Mouse (Mus musculus) liver, embryonic 14.5 days (tissue): ENCODE results near the gene Sptbn1. TPM values are rescaled to one million over a fixed set of nuclear protein-coding genes. Genes with fewer than 3 reads are reported as not detected.

ENCODE experiments used
- ATAC-seq: fragments of 200-750 bp; cut with Nextera tagmentation; 2 replicates; pipeline ENCODE4 v1.8.0; 2017; ENCODE audit warnings: moderate number of reproducible peaks, mild to moderate bottlenecking, moderate library complexity; ENCODE audit not compliant: insufficient read depth
- DNase-seq, 3 experiments: peaks; one replicate each; pipeline ENCODE4 v3.0.0-alpha.2; 2012 to 2013; ENCODE audit warnings: low read depth in 3 of 3, low spot score in 3 of 3
- H3K27ac ChIP-seq: fragments of 300-500 bp; sonication (generic); 2 replicates; pipeline ENCODE4 v1.5.1; 2014; ENCODE audit warnings: moderate library complexity, mild to moderate bottlenecking, control low read depth, inconsistent platforms
- H3K27me3 ChIP-seq: fragments of 300-500 bp; sonication (generic); 2 replicates; pipeline ENCODE4 v1.6.1; 2014; ENCODE audit warnings: mild to moderate bottlenecking, low read length, moderate library complexity; ENCODE audit not compliant: control insufficient read depth, insufficient read depth
- H3K36me3 ChIP-seq: fragments of 300-500 bp; sonication (generic); replicated peaks from 2 replicates; pipeline ENCODE4 v1.6.1; 2014; ENCODE audit warnings: low read depth; ENCODE audit not compliant: control insufficient read depth, insufficient read depth
- H3K4me1 ChIP-seq, 2 experiments: fragments of 200-500 bp in 1 of 2; fragments of 300-500 bp in 1 of 2; sonication (generic) in 1 of 2; replicated peaks; 2 replicates each; pipeline ENCODE4 v1.6.1; 2012 to 2014; ENCODE audit warnings: antibody characterized with exemption in 1 of 2, inconsistent platforms in 1 of 2, low read length in 1 of 2; ENCODE audit not compliant: control insufficient read depth in 2 of 2, insufficient read depth in 2 of 2
- H3K4me2 ChIP-seq: fragments of 300-500 bp; sonication (generic); 2 replicates; pipeline ENCODE4 v1.6.1; 2014; ENCODE audit warnings: low read depth, mild to moderate bottlenecking, control low read depth, moderate library complexity
- H3K4me3 ChIP-seq, 2 experiments: fragments of 200-500 bp in 1 of 2; fragments of 300-500 bp in 1 of 2; sonication (generic) in 1 of 2; 2 replicates each; pipeline ENCODE4 v1.5.1; 2012 to 2014; ENCODE audit warnings: low read depth in 2 of 2, low read length in 2 of 2, mild to moderate bottlenecking in 2 of 2, control low read depth in 1 of 2, inconsistent platforms in 1 of 2, moderate library complexity in 1 of 2; ENCODE audit not compliant: insufficient read depth in 1 of 2
- H3K9ac ChIP-seq: fragments of 300-500 bp; sonication (generic); replicated peaks from 2 replicates; pipeline ENCODE4 v1.6.1; 2014; ENCODE audit warnings: mild to moderate bottlenecking, control low read depth, moderate library complexity
- H3K9me3 ChIP-seq: fragments of 300-500 bp; sonication (generic); 2 replicates; pipeline ENCODE4 v1.6.1; 2016; ENCODE audit warnings: low read length, mixed read lengths; ENCODE audit not compliant: control insufficient read depth
- CTCF ChIP-seq: IDR thresholded peaks from 2 replicates; pipeline ENCODE4 v1.5.1; 2016; ENCODE audit warnings: antibody characterized with exemption, low read depth, control low read depth
- EP300 ChIP-seq: IDR thresholded peaks from 2 replicates; pipeline ENCODE4 v1.6.1; 2016; ENCODE audit warnings: antibody characterized with exemption, low read depth
- WGBS: fragments of 180-500 bp; shearing (Covaris S2); extraction: QIAGEN DNeasy Blood & Tissue Kit; methylation state at CpG from one replicate; pipeline ENCODE4 v1.1.7; 2014; ENCODE audit not compliant: insufficient replicate concordance; 5-methylcytosine and 5-hydroxymethylcytosine counted together
- polyA plus RNA-seq, 2 experiments: library from polyadenylated mRNA; depleted of rRNA in 1 of 2; stranded (reverse) in 1 of 2; unstranded in 1 of 2; fragments of >200 nt; fragmentation: Nextera tagmentation in 1 of 2; extraction: Ambion mirVana in 1 of 2; gene quantifications; 2 replicates each; pipeline versions ENCODE4 v1.2.1 to v1.2.3; 2012 to 2014

The Sptbn1 gene
- polyA plus RNA-seq, 2 experiments, result 9.6 to 14.4 TPM

DNA sequence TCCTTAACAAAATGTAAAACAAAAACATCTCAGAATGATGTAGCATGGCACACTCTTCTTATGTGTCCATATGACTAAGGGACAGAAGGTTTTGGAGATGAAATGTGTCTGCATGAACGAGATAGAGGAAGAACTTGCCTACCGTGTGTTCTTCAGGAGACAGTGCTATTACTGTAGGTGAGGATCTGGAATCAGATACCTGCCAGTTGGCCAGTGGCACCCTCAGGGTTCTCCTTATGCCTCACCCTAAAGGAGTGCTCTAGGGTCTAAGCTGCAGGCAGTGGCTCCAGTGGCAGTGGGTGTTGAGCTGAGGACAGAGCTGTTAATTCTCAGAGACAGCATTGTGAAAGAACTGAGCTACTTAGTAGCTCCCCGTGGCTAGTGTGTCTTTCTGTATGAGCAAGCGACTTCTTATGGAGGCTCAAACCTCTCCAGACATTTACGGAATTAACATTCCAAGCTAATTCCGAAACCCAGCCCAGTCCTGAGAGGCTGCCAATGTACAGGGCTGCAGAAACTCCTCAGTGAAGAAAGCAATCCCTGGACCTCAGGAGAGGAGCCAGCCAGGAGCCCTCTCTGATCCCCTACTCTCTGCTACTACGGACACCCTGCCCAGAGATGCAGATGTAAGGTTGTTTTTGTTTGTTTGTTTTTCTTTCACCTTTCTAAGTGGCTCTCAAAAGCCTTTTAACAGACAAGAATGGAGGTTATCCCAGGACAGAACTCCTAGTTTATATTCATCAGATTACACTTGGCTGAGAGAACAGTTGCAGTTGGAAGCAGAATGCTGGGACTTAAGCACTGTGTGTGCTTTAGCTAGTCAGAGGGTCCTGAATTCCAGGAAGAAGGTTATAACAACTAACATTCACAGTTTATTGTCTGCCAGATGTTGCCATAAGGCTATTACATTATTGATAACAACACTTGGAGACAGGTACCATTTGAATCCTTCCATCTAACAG lies 21.8 kb upstream of the Sptbn1 start:
- no peak for ATAC-seq
- Histone ChIP-seq H3K27me3 (no peaks in the 10 kb centered on the region), H3K4me1 (peaks cover 0 to 3% of the 10 kb centered on the region in 2 experiments; a peak in 1 of 4 replicates), H3K9me3 (no peaks in the 10 kb centered on the region), H3K36me3 (no peaks in the 10 kb centered on the region), H3K9ac (no peak overlapping the region), H3K4me2 (no peak overlapping the region), H3K4me3 (no peak overlapping the region), H3K27ac (no peak overlapping the region)
- 52% methylated on average over 7 of the region's 7 CpGs for WGBS
- DNase-seq, result no peak
- no peak for TF ChIP-seq CTCF
- TF ChIP-seq EP300, result no peak

DNA sequence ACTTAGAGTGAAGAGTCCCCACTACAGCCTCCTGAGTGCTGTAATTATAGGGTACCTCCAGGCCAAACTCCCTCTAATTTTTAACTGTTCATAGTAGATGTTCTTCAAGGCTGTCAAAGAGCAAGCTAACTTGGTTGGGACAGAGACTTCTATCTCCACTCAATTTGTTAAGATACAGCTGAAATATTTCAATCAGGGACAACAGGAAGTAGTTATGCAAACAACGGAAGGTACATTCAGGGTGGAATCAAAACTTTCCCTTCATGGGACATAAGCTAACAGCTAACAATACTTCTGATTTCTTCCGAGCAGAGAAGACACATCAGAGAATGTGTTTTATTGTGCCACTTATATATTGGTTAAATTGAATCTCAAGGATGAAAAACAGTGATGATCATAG lies 20.1 kb upstream of the Sptbn1 start:
- Histone ChIP-seq H3K36me3 (no peaks in the 10 kb centered on the region), H3K9ac (no peak overlapping the region), H3K27ac (no peak overlapping the region), H3K27me3 (no peaks in the 10 kb centered on the region), H3K9me3 (no peaks in the 10 kb centered on the region), H3K4me2 (no peak overlapping the region), H3K4me3 (no peak overlapping the region), H3K4me1 (peaks cover 0 to 3% of the 10 kb centered on the region in 2 experiments; a peak in 1 of 4 replicates)
- TF ChIP-seq EP300 (no peak), CTCF (no peak)
- 52% methylated on average over 2 of the region's 2 CpGs for WGBS
- DNase-seq (no peak), ATAC-seq (no peak)

- Histone ChIP-seq H3K9me3 (no peaks in the 10 kb centered on the region), H3K27ac (no peak overlapping the region), H3K4me2 (no peak overlapping the region), H3K4me3 (no peak overlapping the region), H3K4me1 (no peaks in the 10 kb centered on the region), H3K27me3 (no peaks in the 10 kb centered on the region), H3K36me3 (no peaks in the 10 kb centered on the region), H3K9ac (no peak overlapping the region)
- no peak for DNase-seq
- no peak for ATAC-seq
- TF ChIP-seq CTCF (no peak), EP300 (no peak)
- WGBS, result 29% methylated on average over 2 of the region's 2 CpGs
Measured at GRCm38 (mm10) chr11:30283710-30284109, 15.7 kb upstream of the Sptbn1 start.

DNA sequence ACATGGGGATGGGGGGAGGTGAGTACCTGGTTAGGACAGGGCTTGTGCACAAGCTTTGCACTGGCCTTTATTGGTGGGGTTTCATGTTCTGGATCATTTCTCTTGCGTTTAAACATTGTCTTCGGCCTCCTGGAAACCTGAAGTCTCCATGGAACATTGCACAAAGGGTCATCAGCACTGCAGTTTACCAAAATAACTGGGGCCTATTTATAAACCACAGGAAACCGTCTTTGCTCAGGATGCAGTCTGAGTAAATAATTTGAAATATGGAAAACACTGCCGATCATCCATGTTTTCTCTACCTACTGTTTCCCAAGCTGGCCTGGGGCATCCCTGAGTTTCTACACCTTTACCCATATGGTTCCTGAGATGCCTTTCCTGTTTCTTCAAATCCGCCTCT lies 13.1 kb upstream of the Sptbn1 start:
- TF ChIP-seq EP300 (no peak), CTCF (no peak)
- Histone ChIP-seq H3K4me3 (no peak overlapping the region), H3K9me3 (no peaks in the 10 kb centered on the region), H3K4me2 (no peak overlapping the region), H3K36me3 (no peaks in the 10 kb centered on the region), H3K4me1 (no peaks in the 10 kb centered on the region), H3K27ac (no peak overlapping the region), H3K9ac (no peak overlapping the region), H3K27me3 (no peaks in the 10 kb centered on the region)
- ATAC-seq (no peak), DNase-seq (no peak)
- 48% methylated on average over 5 of the region's 5 CpGs for WGBS

- Histone ChIP-seq H3K4me1 (no peaks in the 10 kb centered on the region), H3K9ac (no peak overlapping the region), H3K9me3 (no peaks in the 10 kb centered on the region), H3K4me2 (no peak overlapping the region), H3K4me3 (no peak overlapping the region), H3K36me3 (no peaks in the 10 kb centered on the region), H3K27ac (no peak overlapping the region), H3K27me3 (no peaks in the 10 kb centered on the region)
- 34% methylated on average over 5 of the region's 5 CpGs for WGBS
- TF ChIP-seq EP300 (no peak), CTCF (no peak)
- DNase-seq, result no peak
- ATAC-seq, result no peak
Measured at GRCm38 (mm10) chr11:30279278-30279677, 11.3 kb upstream of the Sptbn1 start.
